Mouse (Mus musculus): Measurements from ENCODE around the gene Zscan4c. TPM values are rescaled to one million over a fixed set of nuclear protein-coding genes. Genes with fewer than 3 reads are reported as not detected.
"Not testable (repeated sequence)": the region's sequence is repeated elsewhere in the genome, so short reads cannot be mapped to it uniquely, and the experiment has no call there.

The Zscan4c gene
- not detected in 2 replicates for polyA plus RNA-seq (2015; fragmentation: Nextera tagmentation; extraction: Ambion mirVana)

GRCm38 (mm10) chr7:11005445-11005844, at the start of gene Zscan4c:
Zscan4c (plus strand) TSS chr7:11005745.
- H3K36me3 ChIP-seq; H3K4me1 ChIP-seq (replicated peaks): not testable (repeated sequence)

More at GRCm38 (mm10) chr7:11005445-11005844, at the start of gene Zscan4c:
- H3K9ac ChIP-seq; DNase-seq; H3K4me3 ChIP-seq (replicated peaks); ATAC-seq (ENCODE audit: low read depth); H3K9me3 ChIP-seq (replicated peaks); H3K27me3 ChIP-seq; H3K4me2 ChIP-seq; H3K27ac ChIP-seq: not testable (repeated sequence)
- WGBS (ENCODE audit: insufficient replicate concordance) = 80% methylated on average over 4 of the region's 4 CpGs

Small RNA genes lying within 50 kb of the gene (microRNA-seq; reads per million reads assigned to microRNA genes)
- gene Mir297-1 = not detected

Other genes starting within 250 kb of the Zscan4c start
- not detected in 2 replicates for gene Zscan4b, start 100.7 kb upstream of the Zscan4c start, polyA plus RNA-seq (2015; fragmentation: Nextera tagmentation; extraction: Ambion mirVana)
- not detected in 2 replicates for gene Zscan4-ps1, start 63.9 kb downstream of the Zscan4c start, polyA plus RNA-seq (2015; fragmentation: Nextera tagmentation; extraction: Ambion mirVana)
- not detected in 2 replicates for gene Zscan4d, start 160.4 kb downstream of the Zscan4c start, polyA plus RNA-seq (2015; fragmentation: Nextera tagmentation; extraction: Ambion mirVana)

Data from liver, embryonic 13.5 days (tissue).